Mouse (Mus musculus): ENCODE measurements around the gene Hrh3.
A peak's percentile ranks its signal among the peaks of the same experiment; 100 is the strongest.

DNA sequence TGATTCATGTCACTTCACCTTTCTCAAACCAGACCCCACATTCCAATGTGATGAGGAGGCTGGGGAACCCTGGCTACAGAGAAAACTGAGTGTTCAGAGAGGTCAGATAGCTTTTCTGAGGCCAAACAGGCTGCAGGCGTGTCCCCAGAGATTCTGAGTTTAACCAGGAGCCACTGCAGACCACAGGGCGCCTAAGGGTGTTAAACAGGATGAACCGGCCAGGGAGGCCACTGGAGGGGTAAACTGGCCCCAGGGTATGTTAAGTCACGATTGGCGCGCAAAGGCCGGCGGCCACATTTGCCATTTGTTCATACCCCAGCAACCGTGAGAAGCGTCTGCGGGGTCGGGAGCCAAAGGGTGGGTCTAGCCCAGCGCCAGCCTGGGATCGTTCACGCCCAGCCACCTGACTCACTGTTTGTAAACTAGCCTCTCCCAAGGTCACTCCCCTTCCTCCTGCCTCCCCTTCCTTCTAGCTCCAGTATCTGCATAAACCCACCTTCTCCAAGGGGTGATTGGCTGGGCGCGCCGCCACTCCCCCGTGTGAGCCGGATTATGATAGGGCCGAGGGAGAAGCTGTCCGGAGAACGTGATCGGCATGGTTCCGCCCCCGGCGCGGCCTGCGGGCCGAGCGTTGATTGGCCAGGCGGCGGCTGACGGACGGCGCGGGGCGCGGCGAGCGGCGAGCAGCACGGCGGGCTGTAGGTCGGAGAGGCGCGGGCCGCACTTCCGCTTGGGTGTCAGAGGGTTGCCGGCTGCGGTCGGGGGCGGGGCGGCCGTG is 14.6 kb upstream of the Hrh3 start, which contains the start of gene Osbpl2:
- TF ChIP-seq CTCF (IDR thresholded peaks at IDR 0.05; ENCODE audit: control insufficient read depth, insufficient read depth, insufficient replicate concordance, low read depth, low read length) (no peak), POLR2A (IDR thresholded peaks at IDR 0.05; ENCODE audit: control insufficient read depth, low read depth, low read length) (peak; percentile 35)

All from testis, adult 2 months (tissue).